Mouse (Mus musculus): ENCODE measurements around the gene Rps6kc1. TPM values are rescaled to one million over a fixed set of nuclear protein-coding genes. Genes with fewer than 3 reads are reported as not detected.

The Rps6kc1 gene
- polyA plus RNA-seq, 1 experiment from 2014 or later, result 10.0 TPM

DNA sequence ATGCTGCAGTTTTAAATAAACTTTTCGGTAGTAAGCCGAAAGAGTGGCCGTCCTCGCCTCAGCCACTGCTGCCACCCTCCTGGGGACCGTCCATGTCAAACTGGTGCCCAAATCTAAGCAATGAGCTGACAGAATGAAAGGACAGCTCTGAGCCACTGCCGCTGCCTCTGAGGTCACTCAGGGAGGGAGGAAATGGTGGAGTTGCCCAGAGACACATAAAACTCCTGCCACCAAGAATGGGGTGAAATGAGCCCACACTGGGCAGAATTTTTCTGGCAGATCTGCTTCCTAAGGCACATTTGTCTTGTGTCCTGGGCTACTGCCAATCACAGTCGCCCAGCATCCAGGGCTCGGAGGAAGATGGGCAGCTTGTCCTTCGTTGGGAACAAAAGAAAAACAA is 255.5 kb downstream of the Rps6kc1 start:
- Histone ChIP-seq H3K27ac (ENCODE audit: low read depth, low read length) (no peak overlapping the region), H3K36me3 (ENCODE audit: control insufficient read depth, insufficient read depth, low read length) (no peaks in the 10 kb centered on the region), H3K4me1 (replicated peaks; ENCODE audit: control insufficient read depth, insufficient read depth, low read length) (no peaks in the 10 kb centered on the region), H3K4me3 (ENCODE audit: low read depth, low read length) (no peak overlapping the region), H3K9me3 (ENCODE audit: control insufficient read depth, low read length) (no peaks in the 10 kb centered on the region), H3K4me2 (no peak overlapping the region), H3K27me3 (replicated peaks; ENCODE audit: control insufficient read depth, insufficient read depth, low read length) (no peaks in the 10 kb centered on the region), H3K9ac (ENCODE audit: low read depth, low read length) (no peak overlapping the region)
- WGBS, result 77% methylated on average over 9 of the region's 9 CpGs
- DNase-seq (ENCODE audit: low spot score) (no peak), ATAC-seq (replicated peaks; ENCODE audit: low FRiP score) (no peak)

- no peaks in the 10 kb centered on the region for H3K27me3 ChIP-seq (replicated peaks; ENCODE audit: control insufficient read depth, insufficient read depth, low read length)
- no peaks in the 10 kb centered on the region for H3K9me3 ChIP-seq (ENCODE audit: control insufficient read depth, low read length)
- no peak overlapping the region for H3K27ac ChIP-seq (ENCODE audit: low read depth, low read length)
- no peak overlapping the region for H3K4me3 ChIP-seq (ENCODE audit: low read depth, low read length)
- no peaks in the 10 kb centered on the region for H3K36me3 ChIP-seq (ENCODE audit: control insufficient read depth, insufficient read depth, low read length)
- 91% methylated on average over 7 of the region's 7 CpGs for WGBS
- DNase-seq (ENCODE audit: low spot score) (no peak), ATAC-seq (replicated peaks; ENCODE audit: low FRiP score) (no peak)
- H3K4me2 ChIP-seq, result no peak overlapping the region
- no peak overlapping the region for H3K9ac ChIP-seq (ENCODE audit: low read depth, low read length)
- H3K4me1 ChIP-seq (replicated peaks; ENCODE audit: control insufficient read depth, insufficient read depth, low read length), result no peaks in the 10 kb centered on the region
Measured at GRCm38 (mm10) chr1:190655651-190656050, 255.9 kb downstream of the Rps6kc1 start.

- Histone ChIP-seq H3K4me1 (replicated peaks; ENCODE audit: control insufficient read depth, insufficient read depth, low read length) (no peaks in the 10 kb centered on the region), H3K4me3 (ENCODE audit: low read depth, low read length) (no peak overlapping the region), H3K27ac (ENCODE audit: low read depth, low read length) (no peak overlapping the region), H3K9ac (ENCODE audit: low read depth, low read length) (no peak overlapping the region), H3K4me2 (no peak overlapping the region), H3K27me3 (replicated peaks; ENCODE audit: control insufficient read depth, insufficient read depth, low read length) (no peaks in the 10 kb centered on the region), H3K9me3 (ENCODE audit: control insufficient read depth, low read length) (no peaks in the 10 kb centered on the region), H3K36me3 (ENCODE audit: control insufficient read depth, insufficient read depth, low read length) (no peaks in the 10 kb centered on the region)
- ATAC-seq (replicated peaks; ENCODE audit: low FRiP score), result no peak
- no peak for DNase-seq (ENCODE audit: low spot score)
- 90% methylated on average over 7 of the region's 7 CpGs for WGBS
Measured at GRCm38 (mm10) chr1:190655081-190655480, 256.5 kb downstream of the Rps6kc1 start.

DNA sequence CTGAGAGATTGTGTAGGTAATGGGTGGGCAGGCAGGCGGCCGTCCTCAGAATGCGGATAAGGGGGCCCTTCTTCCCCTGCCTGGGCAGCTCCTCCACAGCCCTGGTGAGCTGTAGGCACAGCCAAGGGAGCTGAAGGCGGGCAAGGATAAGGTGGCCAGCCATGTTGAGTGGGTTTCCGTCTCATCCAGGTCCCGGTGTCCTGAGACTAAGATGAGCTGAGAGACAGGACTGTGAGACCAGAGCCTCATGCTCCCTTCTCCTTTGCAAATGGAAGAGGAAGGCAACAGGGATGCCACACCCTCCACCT is 256.9 kb downstream of the Rps6kc1 start:
- no peaks in the 10 kb centered on the region for H3K27me3 ChIP-seq (replicated peaks; ENCODE audit: control insufficient read depth, insufficient read depth, low read length)
- no peaks in the 10 kb centered on the region for H3K36me3 ChIP-seq (ENCODE audit: control insufficient read depth, insufficient read depth, low read length)
- 77% methylated on average over 6 of the region's 6 CpGs for WGBS
- no peak overlapping the region for H3K27ac ChIP-seq (ENCODE audit: low read depth, low read length)
- H3K9me3 ChIP-seq (ENCODE audit: control insufficient read depth, low read length), result no peaks in the 10 kb centered on the region
- no peak overlapping the region for H3K9ac ChIP-seq (ENCODE audit: low read depth, low read length)
- DNase-seq (ENCODE audit: low spot score) (no peak), ATAC-seq (replicated peaks; ENCODE audit: low FRiP score) (no peak)
- no peak overlapping the region for H3K4me3 ChIP-seq (ENCODE audit: low read depth, low read length)
- no peaks in the 10 kb centered on the region for H3K4me1 ChIP-seq (replicated peaks; ENCODE audit: control insufficient read depth, insufficient read depth, low read length)
- no peak overlapping the region for H3K4me2 ChIP-seq

DNA sequence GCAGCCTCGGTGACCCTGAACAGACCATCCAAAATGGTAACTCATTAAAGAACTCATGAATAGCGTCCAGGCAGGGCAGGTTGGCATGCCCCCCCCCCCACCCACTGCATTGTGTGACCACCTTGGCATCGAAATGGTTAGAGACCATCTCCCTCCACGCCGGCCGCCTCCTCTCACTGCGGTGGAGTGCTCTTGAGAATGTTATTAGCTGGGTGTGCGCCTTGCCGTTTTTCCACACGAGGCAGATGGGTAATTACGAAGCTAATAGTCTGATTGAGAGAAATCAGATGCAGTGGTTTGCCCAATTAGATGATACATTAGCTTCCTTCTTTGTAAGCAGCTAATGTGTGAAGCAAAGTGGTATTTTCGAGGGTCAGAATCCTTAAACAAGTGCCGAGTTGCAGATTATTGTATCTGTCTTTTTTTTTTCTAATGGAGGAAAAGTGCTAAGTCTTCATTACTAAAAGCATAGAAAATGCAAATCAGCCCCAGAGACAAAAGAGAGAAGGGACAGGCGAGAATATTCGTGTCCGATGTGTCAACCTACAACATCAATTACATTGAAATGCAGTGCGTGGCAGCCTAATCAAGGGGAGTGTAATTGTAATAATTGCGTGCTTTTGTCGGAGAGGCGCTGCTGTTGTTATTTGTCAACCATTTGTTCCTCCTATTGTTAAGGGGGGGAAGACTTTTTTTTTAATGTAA is 257.4 kb downstream of the Rps6kc1 start:
- Histone ChIP-seq H3K4me1 (replicated peaks; ENCODE audit: control insufficient read depth, insufficient read depth, low read length) (no peaks in the 10 kb centered on the region), H3K4me3 (ENCODE audit: low read depth, low read length) (no peak overlapping the region), H3K9ac (ENCODE audit: low read depth, low read length) (no peak overlapping the region), H3K27me3 (replicated peaks; ENCODE audit: control insufficient read depth, insufficient read depth, low read length) (no peaks in the 10 kb centered on the region), H3K36me3 (ENCODE audit: control insufficient read depth, insufficient read depth, low read length) (no peaks in the 10 kb centered on the region), H3K4me2 (no peak overlapping the region), H3K9me3 (ENCODE audit: control insufficient read depth, low read length) (no peaks in the 10 kb centered on the region), H3K27ac (ENCODE audit: low read depth, low read length) (no peak overlapping the region)
- no peak for DNase-seq (ENCODE audit: low spot score)
- WGBS, result 88% methylated on average over 20 of the region's 20 CpGs
- no peak for ATAC-seq (replicated peaks; ENCODE audit: low FRiP score)

DNA sequence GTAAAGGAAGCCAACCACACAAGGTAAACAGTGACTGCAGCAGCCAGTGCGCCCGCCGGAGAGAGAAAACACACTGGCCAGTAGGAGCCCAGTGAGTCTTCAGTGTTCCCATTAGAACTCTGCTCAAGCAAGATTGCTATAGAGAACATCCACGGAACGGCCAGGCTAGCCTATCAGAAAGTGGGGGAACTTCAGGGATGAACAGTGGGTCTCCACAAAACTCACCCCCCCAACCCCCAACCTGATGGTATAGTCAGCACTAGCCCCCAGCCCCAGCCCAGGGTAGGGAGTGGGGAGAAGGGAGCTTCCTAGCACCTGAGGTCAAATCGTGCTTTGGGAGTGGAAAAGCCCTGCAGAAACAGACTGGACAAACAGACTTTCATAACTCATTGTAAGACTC is 258.5 kb downstream of the Rps6kc1 start:
- H3K4me1 ChIP-seq (replicated peaks; ENCODE audit: control insufficient read depth, insufficient read depth, low read length), result no peaks in the 10 kb centered on the region
- 74% methylated on average over 6 of the region's 6 CpGs for WGBS
- no peaks in the 10 kb centered on the region for H3K27me3 ChIP-seq (replicated peaks; ENCODE audit: control insufficient read depth, insufficient read depth, low read length)
- ATAC-seq (replicated peaks; ENCODE audit: low FRiP score) (0 out of 2 replicates have a peak, but pooled peaks have one; percentile 23), DNase-seq (ENCODE audit: low spot score) (no peak)
- no peaks in the 10 kb centered on the region for H3K9me3 ChIP-seq (ENCODE audit: control insufficient read depth, low read length)
- H3K27ac ChIP-seq (ENCODE audit: low read depth, low read length), result no peak overlapping the region
- no peak overlapping the region for H3K4me3 ChIP-seq (ENCODE audit: low read depth, low read length)
- no peak overlapping the region for H3K9ac ChIP-seq (ENCODE audit: low read depth, low read length)
- H3K36me3 ChIP-seq (ENCODE audit: control insufficient read depth, insufficient read depth, low read length), result no peaks in the 10 kb centered on the region
- H3K4me2 ChIP-seq, result no peak overlapping the region

Other genes with a start within 250 kb of the Rps6kc1 start
- 32.1 and 34.1 TPM in 2 replicates for gene Angel2, start 13.3 kb upstream of the Rps6kc1 start, polyA plus RNA-seq (2014; fragmentation: Nextera tagmentation; extraction: Ambion mirVana)
- 12.8 and 14.2 TPM in 2 replicates for gene Vash2, start 67.5 kb upstream of the Rps6kc1 start, polyA plus RNA-seq (2014; fragmentation: Nextera tagmentation; extraction: Ambion mirVana)
- 11.8 and 12.1 TPM in 2 replicates for gene Flvcr1, start 114.4 kb upstream of the Rps6kc1 start, polyA plus RNA-seq (2014; fragmentation: Nextera tagmentation; extraction: Ambion mirVana)
- not detected in 2 replicates for gene Spata45, start 124.9 kb upstream of the Rps6kc1 start, polyA plus RNA-seq (2014; fragmentation: Nextera tagmentation; extraction: Ambion mirVana)
- 14.4 and 17.2 TPM in 2 replicates for gene Tatdn3, start 151.2 kb upstream of the Rps6kc1 start, polyA plus RNA-seq (2014; fragmentation: Nextera tagmentation; extraction: Ambion mirVana)
- gene Nsl1, start 151.2 kb upstream of the Rps6kc1 start, polyA plus RNA-seq (2014; fragmentation: Nextera tagmentation; extraction: Ambion mirVana), result 27.7 and 30.7 TPM in 2 replicates
- 5.7 and 6.0 TPM in 2 replicates for gene Batf3, start 186.1 kb upstream of the Rps6kc1 start, polyA plus RNA-seq (2014; fragmentation: Nextera tagmentation; extraction: Ambion mirVana)

Data from liver, embryonic 11.5 days (tissue).